Mouse (Mus musculus) limb, embryonic 10.5 days (tissue): ENCODE results near the gene Slc23a4. TPM values are rescaled to one million over a fixed set of nuclear protein-coding genes. Genes with fewer than 3 reads are reported as not detected.

Source experiments
- DNase-seq: peaks from one replicate; pipeline ENCODE4 v3.0.0-alpha.2; 2017; ENCODE audit warnings: low spot score
- H3K27ac ChIP-seq: fragments of 300-500 bp; sonication (generic); 2 replicates; pipeline ENCODE4 v1.5.1; 2016; ENCODE audit warnings: mild to moderate bottlenecking
- H3K27me3 ChIP-seq: fragments of 300-500 bp; sonication (generic); 2 replicates; pipeline ENCODE4 v1.6.1; 2016; ENCODE audit warnings: low read depth, mild to moderate bottlenecking; ENCODE audit not compliant: poor library complexity, severe bottlenecking
- H3K36me3 ChIP-seq: fragments of 300-500 bp; sonication (generic); 2 replicates; pipeline ENCODE4 v1.6.1; 2016; ENCODE audit warnings: mild to moderate bottlenecking, moderate library complexity
- H3K4me1 ChIP-seq: fragments of 300-500 bp; sonication (generic); 2 replicates; pipeline ENCODE4 v1.6.1; 2016
- H3K4me3 ChIP-seq: fragments of 300-500 bp; sonication (generic); 2 replicates; pipeline ENCODE4 v1.5.1; 2016; ENCODE audit warnings: mild to moderate bottlenecking, moderate library complexity
- H3K9me3 ChIP-seq: fragments of 300-500 bp; sonication (generic); replicated peaks from 2 replicates; pipeline ENCODE4 v1.6.1; 2016; ENCODE audit warnings: mild to moderate bottlenecking
- WGBS: fragments of 180-500 bp; shearing (Covaris S2); methylation state at CpG from one replicate; pipeline ENCODE4 v1.1.7; 2016; 5-methylcytosine and 5-hydroxymethylcytosine counted together
- polyA plus RNA-seq: library from polyadenylated mRNA; unstranded; fragments of >200 nt; fragmentation: Nextera tagmentation; extraction: Ambion mirVana; gene quantifications from 2 replicates; pipeline ENCODE4 v1.2.1, GENCODE M21; 2016

Gene Slc23a4
- polyA plus RNA-seq, 1 experiment from 2014 or later = 0.45 TPM

DNA sequence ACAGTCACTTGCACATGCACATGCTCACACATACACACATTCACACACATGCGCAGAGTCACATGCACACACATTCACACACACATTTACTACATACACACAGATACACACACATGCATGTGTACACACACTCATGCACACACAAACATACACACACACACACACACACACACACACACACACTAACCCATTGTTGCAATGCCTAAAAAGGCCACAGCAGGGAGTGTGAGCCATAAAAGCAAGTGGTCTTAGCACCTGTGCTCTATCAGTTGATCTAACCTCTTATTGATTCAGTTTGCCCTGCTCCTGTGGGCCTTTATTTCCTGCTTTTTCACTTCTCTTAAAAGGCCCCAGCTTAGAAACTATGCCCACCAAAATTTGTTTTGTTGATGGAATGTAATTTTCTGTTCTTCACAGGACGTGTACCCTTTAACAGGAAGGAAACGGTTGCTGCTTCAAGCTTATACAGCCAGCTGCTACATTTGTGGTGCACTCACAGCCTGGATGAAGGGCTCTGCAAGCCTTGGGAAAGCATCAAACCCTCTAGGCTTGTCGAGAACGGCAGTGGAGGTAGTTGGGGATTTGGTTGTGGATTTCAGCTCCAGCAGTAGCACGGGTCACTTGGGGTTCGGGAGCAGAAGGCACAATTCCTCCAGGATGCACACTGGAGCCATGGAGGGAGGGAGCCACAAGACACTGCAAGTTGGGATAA lies 36.1 kb downstream of the Slc23a4 start:
- H3K27me3 ChIP-seq = peaks cover 28% of the 10 kb centered on the region
- no peaks in the 10 kb centered on the region for H3K36me3 ChIP-seq
- peaks cover 22% of the 10 kb centered on the region for H3K4me1 ChIP-seq
- no peaks in the 10 kb centered on the region for H3K9me3 ChIP-seq
- no peak for DNase-seq
- H3K4me3 ChIP-seq = no peak overlapping the region
- no peak overlapping the region for H3K27ac ChIP-seq
- WGBS = 75% methylated on average over 7 of the region's 7 CpGs

DNA sequence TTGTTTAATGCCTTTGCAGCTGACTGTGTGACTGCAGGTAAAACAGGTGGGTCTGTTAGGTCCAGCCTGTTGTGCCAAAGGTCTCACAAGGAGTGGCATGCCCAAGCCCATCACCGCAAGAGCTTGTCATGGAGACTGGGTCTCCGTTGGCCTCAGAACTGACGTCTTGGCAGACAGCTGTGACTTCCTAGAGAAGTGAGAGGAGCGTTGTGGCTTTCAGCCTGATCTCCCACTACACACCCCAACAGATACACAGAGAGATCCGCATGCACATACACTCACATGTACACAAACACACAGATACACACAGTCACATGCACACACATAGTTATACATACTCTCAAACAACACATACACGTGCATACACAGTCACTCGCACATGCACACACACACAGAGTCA lies 36.7 kb downstream of the Slc23a4 start:
- Histone ChIP-seq H3K9me3 (no peaks in the 10 kb centered on the region), H3K4me3 (no peak overlapping the region), H3K36me3 (no peaks in the 10 kb centered on the region), H3K27ac (no peak overlapping the region), H3K4me1 (peaks cover 22% of the 10 kb centered on the region), H3K27me3 (peaks cover 28% of the 10 kb centered on the region)
- no peak for DNase-seq
- WGBS = 88% methylated on average over 7 of the region's 7 CpGs

- Histone ChIP-seq H3K36me3 (no peaks in the 10 kb centered on the region), H3K9me3 (no peaks in the 10 kb centered on the region), H3K4me1 (peaks cover 19% of the 10 kb centered on the region), H3K27ac (no peak overlapping the region), H3K4me3 (peak overlapping the region; percentile 28), H3K27me3 (peaks cover 28% of the 10 kb centered on the region)
- 15% methylated on average over 11 of the region's 11 CpGs for WGBS
- no peak for DNase-seq
These were observed 39.7 kb downstream of the Slc23a4 start for GRCm38 (mm10) chr6:34948461-34948860.

GRCm38 (mm10) chr6:34946486-34947079 lies 41.6 kb downstream of the Slc23a4 start:
- no peaks in the 10 kb centered on the region for H3K9me3 ChIP-seq
- 86% methylated on average over 1 of the region's 1 CpGs for WGBS
- H3K27me3 ChIP-seq = peaks cover 28% of the 10 kb centered on the region
- no peak overlapping the region for H3K27ac ChIP-seq
- no peaks in the 10 kb centered on the region for H3K36me3 ChIP-seq
- no peak overlapping the region for H3K4me3 ChIP-seq
- no peak for DNase-seq
- H3K4me1 ChIP-seq = peaks cover 19% of the 10 kb centered on the region

DNA sequence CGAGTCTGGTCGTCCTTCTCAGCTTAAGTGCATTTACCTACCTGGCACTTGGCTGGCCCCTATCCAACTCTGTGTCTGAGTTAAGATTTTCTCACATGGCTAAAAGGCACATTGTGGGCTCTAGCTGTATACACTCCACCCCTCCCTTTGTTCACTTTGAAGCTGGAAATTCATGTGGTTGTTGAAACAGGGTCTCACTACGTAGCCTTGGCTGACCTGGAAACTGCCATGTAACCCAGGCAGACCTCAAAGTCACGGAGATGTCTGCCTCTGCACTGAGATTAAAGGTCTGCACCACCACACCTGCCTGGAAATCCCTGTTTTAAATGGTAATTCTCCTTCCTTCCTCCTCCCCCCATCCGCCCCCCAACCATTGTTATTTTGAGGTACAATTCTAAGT lies 44.7 kb downstream of the Slc23a4 start:
- 77% methylated on average over 5 of the region's 5 CpGs for WGBS
- no peaks in the 10 kb centered on the region for H3K36me3 ChIP-seq
- H3K27me3 ChIP-seq = peaks cover 10% of the 10 kb centered on the region
- H3K4me1 ChIP-seq = peaks cover 18% of the 10 kb centered on the region
- no peak overlapping the region for H3K27ac ChIP-seq
- no peak for DNase-seq
- no peaks in the 10 kb centered on the region for H3K9me3 ChIP-seq
- H3K4me3 ChIP-seq = no peak overlapping the region

DNA sequence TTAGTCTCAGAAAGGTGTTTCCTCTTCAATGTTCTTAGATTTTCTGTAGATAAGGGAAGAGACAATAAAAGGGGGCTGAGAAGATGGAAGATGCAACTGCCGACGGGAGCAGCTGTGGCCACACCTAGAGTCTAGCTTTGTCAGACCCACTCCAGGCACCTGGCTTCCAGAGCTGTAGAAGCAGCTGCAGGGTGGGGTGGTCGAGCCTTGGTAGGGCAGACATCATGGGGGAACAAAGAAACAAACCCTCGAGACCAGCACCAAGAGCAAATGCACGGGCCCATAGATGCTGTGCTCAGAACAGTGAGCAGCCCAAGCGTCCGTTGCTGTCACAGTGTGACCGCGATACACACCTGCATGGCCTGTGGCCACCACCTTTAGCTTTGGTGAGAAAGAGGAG lies 45.8 kb downstream of the Slc23a4 start:
- WGBS = 87% methylated on average over 9 of the region's 9 CpGs
- Histone ChIP-seq H3K9me3 (no peaks in the 10 kb centered on the region), H3K4me3 (no peak overlapping the region), H3K36me3 (no peaks in the 10 kb centered on the region), H3K4me1 (peaks cover 20% of the 10 kb centered on the region), H3K27ac (no peak overlapping the region), H3K27me3 (no peaks in the 10 kb centered on the region)
- no peak for DNase-seq

DNA sequence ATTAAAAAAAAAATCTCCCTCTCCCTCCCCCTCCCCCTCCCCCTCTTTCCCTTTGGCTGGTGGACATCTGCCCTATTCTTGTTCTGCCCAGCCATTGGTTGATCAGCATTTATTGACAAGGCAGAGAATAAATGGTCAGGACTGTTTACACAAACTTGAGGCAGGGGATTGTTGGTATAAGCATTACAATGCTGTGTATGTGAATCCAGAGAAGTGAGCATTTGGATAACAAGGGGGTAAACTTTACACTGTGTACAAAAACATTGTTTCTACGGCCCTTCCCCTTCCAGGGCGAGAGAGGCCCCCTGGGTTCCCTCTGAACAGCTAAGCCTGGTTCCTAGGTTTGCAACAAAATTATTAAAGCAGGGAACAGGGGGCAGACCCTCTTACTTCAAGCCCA lies 46.7 kb downstream of the Slc23a4 start:
- 88% methylated on average over 2 of the region's 2 CpGs for WGBS
- Histone ChIP-seq H3K4me3 (no peak overlapping the region), H3K27me3 (no peaks in the 10 kb centered on the region), H3K4me1 (peaks cover 20% of the 10 kb centered on the region), H3K36me3 (no peaks in the 10 kb centered on the region), H3K9me3 (no peaks in the 10 kb centered on the region), H3K27ac (no peak overlapping the region)
- no peak for DNase-seq

DNA sequence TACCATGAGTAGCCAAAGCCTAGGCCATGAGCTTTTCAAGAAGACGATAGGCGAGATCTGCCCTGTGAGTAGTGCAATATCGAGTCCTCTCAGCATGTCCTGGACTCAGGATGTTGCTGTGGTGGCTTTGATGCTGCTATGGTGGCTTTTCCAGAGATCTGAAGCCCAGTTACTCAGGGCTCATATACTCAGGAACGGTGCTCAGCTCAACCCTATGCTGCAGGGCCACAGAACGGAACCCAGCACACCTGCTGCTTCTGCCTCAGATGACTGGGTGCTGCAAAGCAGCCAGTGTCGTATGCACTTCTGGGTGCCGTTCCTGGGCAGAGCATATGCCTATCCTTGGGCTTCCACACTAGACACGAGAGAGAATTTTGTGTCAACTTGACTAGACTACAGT lies 48.8 kb downstream of the Slc23a4 start:
- no peak for DNase-seq
- peaks cover 15% of the 10 kb centered on the region for H3K4me1 ChIP-seq
- 92% methylated on average over 8 of the region's 8 CpGs for WGBS
- H3K27ac ChIP-seq = no peak overlapping the region
- H3K4me3 ChIP-seq = no peak overlapping the region
- H3K27me3 ChIP-seq = no peaks in the 10 kb centered on the region
- H3K36me3 ChIP-seq = no peaks in the 10 kb centered on the region
- H3K9me3 ChIP-seq = no peaks in the 10 kb centered on the region

GRCm38 (mm10) chr6:34938929-34939325 lies 49.3 kb downstream of the Slc23a4 start:
- Histone ChIP-seq H3K9me3 (no peaks in the 10 kb centered on the region), H3K27ac (0 out of 2 replicates have a peak overlapping the region, but pooled peaks have one; percentile 19), H3K27me3 (no peaks in the 10 kb centered on the region), H3K4me1 (peaks cover 10% of the 10 kb centered on the region), H3K4me3 (no peak overlapping the region), H3K36me3 (no peaks in the 10 kb centered on the region)
- 50% methylated on average over 4 of the region's 4 CpGs for WGBS
- DNase-seq = no peak

DNA sequence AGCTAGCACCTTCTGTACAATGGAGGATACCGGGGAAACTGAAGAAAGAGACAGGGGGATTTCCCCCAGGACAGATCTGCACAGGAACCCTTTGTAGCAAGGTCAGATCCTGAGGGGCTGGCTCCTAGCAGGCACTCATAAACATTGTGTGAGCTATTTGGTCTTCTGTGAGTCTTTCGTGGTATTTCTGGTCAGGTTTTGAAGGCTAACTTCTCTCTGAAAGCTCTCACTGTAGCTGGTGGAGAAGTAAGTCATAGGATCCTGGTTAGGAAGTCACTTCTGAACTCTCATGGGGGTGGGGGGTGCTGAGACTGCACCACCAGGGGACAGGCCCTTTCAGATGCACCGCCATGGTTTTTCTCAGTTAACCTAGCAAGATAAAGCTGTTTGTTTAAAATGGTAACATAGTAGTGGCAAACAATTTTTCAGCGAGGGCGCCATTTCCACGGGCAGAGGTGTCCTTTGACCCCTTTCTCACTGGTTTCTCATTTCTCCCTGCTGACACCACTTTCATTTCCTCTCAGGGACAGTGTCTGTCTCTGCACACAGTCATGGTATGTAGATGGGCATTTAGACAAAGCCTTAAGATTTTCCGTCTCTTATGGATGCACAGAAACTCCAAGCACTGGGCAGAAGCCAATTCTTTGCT lies 49.8 kb downstream of the Slc23a4 start:
- H3K4me3 ChIP-seq = no peak overlapping the region
- DNase-seq = no peak
- H3K27me3 ChIP-seq = no peaks in the 10 kb centered on the region
- no peaks in the 10 kb centered on the region for H3K9me3 ChIP-seq
- H3K4me1 ChIP-seq = peaks cover 10% of the 10 kb centered on the region
- 80% methylated on average over 7 of the region's 7 CpGs for WGBS
- no peaks in the 10 kb centered on the region for H3K36me3 ChIP-seq
- H3K27ac ChIP-seq = 0 out of 2 replicates have a peak overlapping the region, but pooled peaks have one; percentile 19

- H3K4me3 ChIP-seq = no peak overlapping the region
- H3K27me3 ChIP-seq = no peaks in the 10 kb centered on the region
- 77% methylated on average over 5 of the region's 5 CpGs for WGBS
- H3K27ac ChIP-seq = no peak overlapping the region
- H3K36me3 ChIP-seq = no peaks in the 10 kb centered on the region
- no peak for DNase-seq
- peaks cover 10% of the 10 kb centered on the region for H3K4me1 ChIP-seq
- H3K9me3 ChIP-seq = no peaks in the 10 kb centered on the region
These were observed 51.5 kb downstream of the Slc23a4 start for GRCm38 (mm10) chr6:34936743-34937142.

GRCm38 (mm10) chr6:34932633-34933032 lies 55.6 kb downstream of the Slc23a4 start:
- H3K27me3 ChIP-seq = no peaks in the 10 kb centered on the region
- no peak overlapping the region for H3K4me3 ChIP-seq
- H3K4me1 ChIP-seq = no peaks in the 10 kb centered on the region
- no peak for DNase-seq
- no peaks in the 10 kb centered on the region for H3K9me3 ChIP-seq
- 94% methylated on average over 1 of the region's 1 CpGs for WGBS
- H3K36me3 ChIP-seq = no peaks in the 10 kb centered on the region
- no peak overlapping the region for H3K27ac ChIP-seq

GRCm38 (mm10) chr6:34927594-34927993 lies 60.6 kb downstream of the Slc23a4 start:
- WGBS = 95% methylated on average over 8 of the region's 8 CpGs
- no peak for DNase-seq

More at GRCm38 (mm10) chr6:34927594-34927993, 60.6 kb downstream of the Slc23a4 start:
- Histone ChIP-seq H3K9me3 (no peaks in the 10 kb centered on the region), H3K27ac (no peak overlapping the region), H3K4me3 (no peak overlapping the region), H3K36me3 (no peaks in the 10 kb centered on the region), H3K27me3 (no peaks in the 10 kb centered on the region), H3K4me1 (no peaks in the 10 kb centered on the region)
